Mouse (Mus musculus) erythroblast, embryonic 14.5 days (primary cell): ENCODE results near the gene Lmx1b.

Experiments used
- GATA1 ChIP-seq: IDR thresholded peaks from 2 replicates; pipeline ENCODE4 v1.6.1; 2012; ENCODE audit warnings: low read length, inconsistent platforms, mixed read lengths
- TAL1 ChIP-seq: IDR thresholded peaks from 3 replicates; pipeline ENCODE4 v1.6.1; 2012; ENCODE audit warnings: low read length, inconsistent platforms, mixed read lengths

DNA sequence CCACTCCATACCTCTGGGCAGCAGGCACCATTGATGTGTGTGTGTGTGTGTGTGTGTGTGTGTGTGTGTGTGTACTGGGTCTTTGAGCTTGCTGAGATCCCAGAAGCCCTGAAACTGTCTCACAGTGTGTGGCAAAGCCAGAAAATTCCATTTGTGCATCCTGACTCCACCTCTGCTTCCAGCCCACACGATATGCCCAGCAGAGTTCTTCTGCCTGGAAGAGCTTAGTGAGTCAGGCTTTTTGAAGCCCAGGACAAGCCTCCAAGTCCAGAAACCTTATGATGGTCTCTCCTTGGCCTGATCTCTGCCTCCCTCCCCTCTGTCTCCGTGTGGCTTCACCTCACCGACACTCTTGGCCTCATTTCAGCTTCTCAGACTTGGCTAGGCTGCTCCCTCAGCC lies 9.1 kb upstream of the Lmx1b start:
- TF ChIP-seq TAL1: no peak
- TF ChIP-seq GATA1: no peak
